Comparison of ENCODE assay signal across 8 mouse cellular contexts in the genomic region with DNA sequence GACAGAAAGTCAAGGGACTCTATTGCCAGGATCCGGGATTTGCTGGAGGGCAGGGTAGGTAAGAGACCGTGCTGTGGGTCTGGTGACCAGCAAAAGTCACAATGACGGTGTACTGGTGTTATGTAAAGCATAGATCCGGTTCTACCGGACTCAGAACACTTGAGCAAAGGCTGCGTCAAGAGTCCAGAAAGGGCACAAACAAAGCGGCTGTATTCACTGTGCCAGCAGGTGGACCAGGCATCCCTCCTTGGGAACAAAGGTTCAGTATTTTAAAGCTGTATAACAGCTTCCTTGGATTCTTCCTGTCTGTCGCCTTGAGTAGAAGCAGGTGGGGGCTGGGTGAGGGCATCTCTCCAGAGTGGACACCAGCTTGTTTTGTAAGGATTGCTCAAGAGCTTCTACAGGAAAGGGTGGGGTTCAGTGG. TPM values are rescaled to one million over a fixed set of nuclear protein-coding genes. Genes with fewer than 3 reads are reported as not detected.
DNase-seq lines count a peak whose midpoint lies in the region; ATAC-seq and TF ChIP-seq lines count a peak whose summit lies in the region.

No protein-coding gene starts in this region.

- H3K9me3 ChIP-seq in liver, embryonic 13.5 days (replicated peaks): no peaks in the 10 kb centered on the region
- no peaks in the 10 kb centered on the region for H3K9me3 ChIP-seq in stomach, postnatal 0 days (ENCODE audit: control insufficient read depth, low read length)
- H3K9me3 ChIP-seq in hindbrain, embryonic 11.5 days (ENCODE audit: control insufficient read depth, low read length): no peaks in the 10 kb centered on the region

- H3K36me3 ChIP-seq in liver, embryonic 13.5 days: no peaks in the 10 kb centered on the region
- no peaks in the 10 kb centered on the region for H3K36me3 ChIP-seq in stomach, postnatal 0 days (ENCODE audit: control insufficient read depth, insufficient read depth, low read length)
- no peaks in the 10 kb centered on the region for H3K36me3 ChIP-seq in hindbrain, embryonic 11.5 days (ENCODE audit: control insufficient read depth, insufficient read depth, low read length)

- DNase-seq in urinary bladder, postnatal 25 days (ENCODE audit: low spot score): peak; percentile 22
- no peak for DNase-seq in urinary bladder, postnatal 4 days (ENCODE audit: low spot score in 2 of 2)
- DNase-seq in heart, postnatal 25 days (ENCODE audit: low spot score): peak; percentile 45
- no peak for DNase-seq in liver, embryonic 13.5 days
- peak; percentile 55 for DNase-seq in stomach, postnatal 0 days (ENCODE audit: low spot score)
- no peak for DNase-seq in layer of hippocampus, adult 11-12 months (ENCODE audit: low spot score)
- no peak for DNase-seq in cerebellum, postnatal 36 days
- no peak for DNase-seq in hindbrain, embryonic 11.5 days (ENCODE audit: low spot score)

- no peaks in the 10 kb centered on the region for H3K27me3 ChIP-seq in liver, embryonic 13.5 days
- no peaks in the 10 kb centered on the region for H3K27me3 ChIP-seq in stomach, postnatal 0 days (ENCODE audit: control insufficient read depth, insufficient read depth, low read length)
- no peaks in the 10 kb centered on the region for H3K27me3 ChIP-seq in hindbrain, embryonic 11.5 days (ENCODE audit: control insufficient read depth, insufficient read depth, low read length)

- no peak for ATAC-seq in liver, embryonic 13.5 days (ENCODE audit: low read depth)
- peak; percentile 84 for ATAC-seq in stomach, postnatal 0 days (ENCODE audit: low FRiP score, low TSS enrichment)
- no peak for ATAC-seq in hindbrain, embryonic 11.5 days (ENCODE audit: low FRiP score)

- H3K4me3 ChIP-seq in liver, embryonic 13.5 days (replicated peaks): no peak overlapping the region
- H3K4me3 ChIP-seq in stomach, postnatal 0 days (ENCODE audit: low read depth, low read length): no peak overlapping the region
- no peak overlapping the region for H3K4me3 ChIP-seq in hindbrain, embryonic 11.5 days (ENCODE audit: low read depth, low read length)

- H3K9ac ChIP-seq in liver, embryonic 13.5 days: no peak overlapping the region
- H3K9ac ChIP-seq in stomach, postnatal 0 days (ENCODE audit: low read length): no peak overlapping the region
- H3K9ac ChIP-seq in hindbrain, embryonic 11.5 days (ENCODE audit: low read depth, low read length): no peak overlapping the region

- no peak overlapping the region for H3K4me2 ChIP-seq in liver, embryonic 13.5 days
- H3K4me2 ChIP-seq in stomach, postnatal 0 days (replicated peaks; ENCODE audit: low read depth): no peak overlapping the region
- no peak overlapping the region for H3K4me2 ChIP-seq in hindbrain, embryonic 11.5 days (replicated peaks; ENCODE audit: low read depth, low read length)

- peak overlapping the region; percentile 37 for H3K27ac ChIP-seq in liver, embryonic 13.5 days
- H3K27ac ChIP-seq in stomach, postnatal 0 days (replicated peaks): peak overlapping the region; percentile 73
- H3K27ac ChIP-seq in hindbrain, embryonic 11.5 days (ENCODE audit: low read depth, low read length): no peak overlapping the region; the same call in 1 of the 2 replicates

- intact Hi-C loops in heart, postnatal 25 days (cut with DNase I): no loop called here

- peaks cover 40% of the 10 kb centered on the region for H3K4me1 ChIP-seq in liver, embryonic 13.5 days (replicated peaks)
- H3K4me1 ChIP-seq in stomach, postnatal 0 days (replicated peaks; ENCODE audit: control insufficient read depth, insufficient read depth): no peaks in the 10 kb centered on the region; the same call in 1 of the 2 replicates
- no peaks in the 10 kb centered on the region for H3K4me1 ChIP-seq in hindbrain, embryonic 11.5 days (replicated peaks; ENCODE audit: control insufficient read depth, insufficient read depth, low read length)

- TF ChIP-seq EP300 in stomach, postnatal 0 days (optimal IDR thresholded peaks at IDR 0.05): no peak

- TF ChIP-seq CTCF in stomach, postnatal 0 days (IDR thresholded peaks at IDR 0.05; ENCODE audit: low read depth): peak; percentile 23; the same call in 1 of the 2 replicates

- 41% methylated on average over 8 of the region's 8 CpGs for WGBS in liver, embryonic 13.5 days (ENCODE audit: insufficient replicate concordance)
- 53% methylated on average over 8 of the region's 8 CpGs for WGBS in stomach, postnatal 0 days
- WGBS in hindbrain, embryonic 11.5 days: 71% methylated on average over 8 of the region's 8 CpGs

RNA-seq across cellular contexts. Expression of a gene that starts 22.3 kb away (rescaled TPM):
- 100 to 1,000 TPM; 146 to 157 TPM for total RNA-seq in heart, postnatal 25 days (2021)
- 7.4 and 9.5 TPM in 2 replicates for polyA plus RNA-seq in liver, embryonic 13.5 days (2015; fragmentation: Nextera tagmentation; extraction: Ambion mirVana)
- 19.2 and 20.0 TPM in 2 replicates for polyA plus RNA-seq in stomach, postnatal 0 days (2015; fragmentation: Nextera tagmentation; extraction: Ambion mirVana)
- polyA plus RNA-seq in hindbrain, embryonic 11.5 days (2014; fragmentation: Nextera tagmentation; extraction: Ambion mirVana): 7.0 and 8.1 TPM in 2 replicates

Comparison
In these comparisons a context has a peak if more than half of its experiments do, and no peak if none do; other contexts are left out.
1. DNase-seq: peak in urinary bladder, postnatal 25 days (single experiment), heart, postnatal 25 days (single experiment) and stomach, postnatal 0 days (single experiment); none in urinary bladder, postnatal 4 days (0 of 2), liver, embryonic 13.5 days (single experiment), layer of hippocampus, adult 11-12 months (single experiment), cerebellum, postnatal 36 days (0 of 2) and hindbrain, embryonic 11.5 days (single experiment).